Mouse (Mus musculus) brain, embryonic 14.5 days (tissue): ENCODE results near the gene 2010300C02Rik.
A peak's percentile ranks its signal among the peaks of the same experiment; 100 is the strongest.

Experiments used
- CTCF ChIP-seq: fragments of 200-500 bp; IDR thresholded peaks from 2 replicates; pipeline ENCODE4 v1.5.1; 2012; ENCODE audit warnings: inconsistent platforms, mild to moderate bottlenecking, moderate library complexity, borderline replicate concordance; ENCODE audit not compliant: insufficient read depth, insufficient read length; ENCODE audit errors: extremely low read depth
- POLR2A ChIP-seq: fragments of 200-500 bp; IDR thresholded peaks from 2 replicates; pipeline ENCODE4 v1.6.1; 2012; ENCODE audit warnings: mild to moderate bottlenecking, inconsistent platforms, borderline replicate concordance; ENCODE audit not compliant: poor library complexity, insufficient read depth, insufficient read length, severe bottlenecking; ENCODE audit errors: extremely low read depth

DNA sequence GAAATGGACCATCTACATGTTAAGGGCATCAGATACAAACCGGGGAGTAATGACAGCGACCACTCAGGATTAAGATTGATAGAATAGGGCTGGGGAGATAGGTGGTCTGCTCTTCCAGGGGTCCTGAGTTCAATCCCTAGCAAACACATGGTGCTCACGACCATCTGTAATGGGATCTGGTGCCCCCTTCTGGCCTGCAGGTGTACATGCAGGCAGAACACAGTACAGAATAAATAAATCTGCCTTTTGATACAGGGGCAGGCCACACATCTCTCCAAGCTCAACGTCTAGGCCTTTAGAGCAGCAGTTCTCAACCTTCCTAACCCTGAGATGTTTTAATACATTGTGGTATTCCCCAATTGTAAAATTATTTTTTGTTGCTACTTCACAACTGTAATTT is 85.2 kb downstream of the 2010300C02Rik start:
- peak; percentile 77 for TF ChIP-seq CTCF
- no peak for TF ChIP-seq POLR2A
